Mouse (Mus musculus): Measurements from ENCODE around the gene Pfdn4. TPM values are rescaled to one million over a fixed set of nuclear protein-coding genes. Genes with fewer than 3 reads are reported as not detected.

Gene Pfdn4
- total and polyA plus RNA-seq, 3 experiments = 60.5 to 70.9 TPM; not detected in 1

DNA sequence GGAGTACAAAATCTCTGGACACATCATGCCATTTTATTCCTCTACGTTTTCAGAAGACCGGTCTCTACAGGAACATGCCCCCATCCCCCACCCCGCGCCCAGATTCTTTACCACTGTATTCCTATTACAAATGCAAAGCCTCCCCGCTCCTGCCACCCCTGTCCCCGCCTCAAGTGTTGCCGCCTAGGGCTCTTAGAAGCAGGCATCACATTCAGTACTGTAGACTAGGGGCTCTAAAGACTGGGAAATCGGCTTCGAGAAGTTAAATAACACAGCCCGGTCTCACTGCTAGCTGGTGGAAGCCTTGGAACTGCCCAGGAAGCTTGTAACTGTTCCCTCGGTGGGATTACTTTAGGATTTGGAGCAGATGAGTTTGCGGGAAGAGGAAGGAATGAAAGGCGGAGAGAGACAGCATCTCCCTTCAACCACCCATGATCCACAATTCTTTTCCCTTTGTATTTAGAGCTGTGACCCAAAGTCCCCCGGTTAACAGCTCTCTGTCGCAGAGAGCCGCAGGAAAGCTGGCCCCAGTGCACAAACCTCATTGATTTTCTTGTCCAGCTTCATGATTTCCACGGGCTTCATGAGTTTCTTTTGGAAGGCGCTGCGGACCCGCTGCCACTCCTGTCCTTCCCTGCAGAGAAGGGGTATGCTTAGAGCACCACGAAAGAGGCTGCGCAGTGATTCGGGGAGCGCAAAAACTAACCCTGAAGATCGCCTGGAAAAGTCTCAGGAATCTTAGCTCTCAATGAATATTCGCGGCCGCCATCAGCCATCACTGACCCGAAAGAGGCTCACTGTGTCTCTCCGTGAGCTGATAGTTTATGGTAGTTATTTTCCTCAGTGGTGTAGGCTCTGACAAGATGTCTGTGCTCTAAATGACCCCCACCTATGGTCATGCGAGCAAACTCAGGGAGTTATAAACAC lies 1.2 kb upstream of the Pfdn4 start:
- Histone ChIP-seq H3K9ac (ENCODE audit: control insufficient read depth, low read depth, low read length, poor library complexity, severe bottlenecking) (no peak overlapping the region), H3K27me3 (ENCODE audit: control insufficient read depth in 1 of 2, insufficient read depth in 2 of 2, low read length in 2 of 2) (no peaks in the 10 kb centered on the region), H3K9me3 (replicated peaks; ENCODE audit: insufficient read depth, low read length) (no peaks in the 10 kb centered on the region), H3K36me3 (ENCODE audit: control insufficient read depth in 1 of 2, insufficient read depth in 2 of 2, low read length in 2 of 2) (no peaks in the 10 kb centered on the region), H3K4me3 (ENCODE audit: control insufficient read depth in 1 of 2, insufficient read depth in 1 of 2, low read depth in 2 of 2, low read length in 2 of 2) (no peak overlapping the region), H3K79me2 (ENCODE audit: control insufficient read depth, insufficient read depth, low read length, poor library complexity) (no peaks in the 10 kb centered on the region), H3K4me1 (ENCODE audit: control insufficient read depth in 1 of 2, insufficient read depth in 2 of 2, low read length in 2 of 2) (no peaks in the 10 kb centered on the region), H3K27ac (ENCODE audit: control insufficient read depth, low read depth, low read length) (no peak overlapping the region)
- TF ChIP-seq TCF12 (IDR thresholded peaks at IDR 0.05; ENCODE audit: low read depth, low read length) (no peak), CTCF (IDR thresholded peaks at IDR 0.05 in 2 of 3, conservative IDR thresholded peaks at IDR 0.05 in 1 of 3; ENCODE audit: control insufficient read depth in 1 of 3, insufficient read depth in 1 of 3, low read depth in 2 of 3, low read length in 3 of 3, poor library complexity in 1 of 3, severe bottlenecking in 1 of 3) (no peak), RCOR1 (IDR thresholded peaks at IDR 0.05; ENCODE audit: low read depth, low read length) (no peak), ETS1 (IDR thresholded peaks at IDR 0.05; ENCODE audit: low read depth, low read length) (no peak), ZNF384 (IDR thresholded peaks at IDR 0.05; ENCODE audit: low read depth, low read length) (no peak), TBP (IDR thresholded peaks at IDR 0.05; ENCODE audit: low read depth, low read length) (no peak), CHD1 (IDR thresholded peaks at IDR 0.05; ENCODE audit: low read depth, low read length) (no peak), MYB (IDR thresholded peaks at IDR 0.05; ENCODE audit: low read depth, low read length) (no peak), USF2 (IDR thresholded peaks at IDR 0.05; ENCODE audit: borderline replicate concordance in 1 of 2, insufficient read depth in 1 of 2, low read depth in 1 of 2, low read length in 2 of 2) (no peak), MEF2A (IDR thresholded peaks at IDR 0.05; ENCODE audit: extremely low read depth, insufficient replicate concordance, low read depth, low read length, poor library complexity, severe bottlenecking) (no peak), POLR2AphosphoS5 (IDR thresholded peaks at IDR 0.05; ENCODE audit: borderline replicate concordance, low read depth, low read length) (no peak), GABPA (IDR thresholded peaks at IDR 0.05; ENCODE audit: low read depth, low read length) (no peak), UBTF (IDR thresholded peaks at IDR 0.05; ENCODE audit: borderline replicate concordance, insufficient read depth, low read depth, low read length) (no peak), RAD21 (IDR thresholded peaks at IDR 0.05; ENCODE audit: low read depth, low read length) (no peak), KAT2A (conservative IDR thresholded peaks at IDR 0.05; ENCODE audit: low read depth, low read length) (no peak), POLR2AphosphoS2 (IDR thresholded peaks at IDR 0.05; ENCODE audit: low read length) (no peak), SIN3A (IDR thresholded peaks at IDR 0.05; ENCODE audit: low read length) (no peak)
- no peak for DNase-seq (ENCODE audit: low read depth, low spot score)

DNA sequence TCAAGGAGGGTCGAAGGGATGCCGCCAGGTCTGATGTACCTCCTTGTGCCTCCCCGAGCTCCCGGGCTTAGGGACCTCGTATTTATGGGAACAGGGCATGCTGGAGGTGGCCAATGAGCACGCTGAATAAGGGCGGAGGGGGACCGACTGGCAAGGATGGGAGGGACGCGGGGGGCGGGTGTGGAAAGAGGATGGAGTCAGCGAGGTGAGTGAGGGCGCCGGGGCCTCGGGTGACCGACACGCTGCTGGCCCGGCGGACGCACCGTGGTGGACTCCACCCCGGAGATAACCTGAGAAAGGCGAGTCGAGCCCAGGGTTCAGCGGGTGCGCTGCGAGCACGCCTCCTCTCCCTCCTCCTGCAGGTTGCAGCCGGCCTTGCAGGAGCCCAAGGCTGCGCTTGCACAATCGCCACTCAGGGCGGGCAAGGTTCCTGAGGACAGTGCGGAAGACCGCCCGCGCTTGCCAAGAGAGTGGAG lies 901 bp downstream of the Pfdn4 start, which contains the start of gene Cyp24a1:
Gene Cyp24a1 (minus strand): TSS at position 55 of the 476 bp plus-strand sequence.
- no peaks in the 10 kb centered on the region for H3K36me3 ChIP-seq (ENCODE audit: control insufficient read depth in 1 of 2, insufficient read depth in 2 of 2, low read length in 2 of 2)
- no peaks in the 10 kb centered on the region for H3K4me1 ChIP-seq (ENCODE audit: control insufficient read depth in 1 of 2, insufficient read depth in 2 of 2, low read length in 2 of 2)
- TF ChIP-seq MYB (IDR thresholded peaks at IDR 0.05; ENCODE audit: low read depth, low read length) (no peak), ZNF384 (IDR thresholded peaks at IDR 0.05; ENCODE audit: low read depth, low read length) (no peak), MAZ (IDR thresholded peaks at IDR 0.05; ENCODE audit: low read depth, low read length) (no peak), ETS1 (IDR thresholded peaks at IDR 0.05; ENCODE audit: low read depth, low read length) (no peak), NRF1 (IDR thresholded peaks at IDR 0.05; ENCODE audit: insufficient read depth, low read depth, low read length, poor library complexity, severe bottlenecking) (no peak), SMC3 (IDR thresholded peaks at IDR 0.05; ENCODE audit: low read depth, low read length) (no peak), USF2 (IDR thresholded peaks at IDR 0.05; ENCODE audit: borderline replicate concordance in 1 of 2, insufficient read depth in 1 of 2, low read depth in 1 of 2, low read length in 2 of 2) (no peak), POLR2AphosphoS2 (IDR thresholded peaks at IDR 0.05; ENCODE audit: low read length) (no peak), TCF12 (IDR thresholded peaks at IDR 0.05; ENCODE audit: low read depth, low read length) (no peak), ZC3H11A (IDR thresholded peaks at IDR 0.05; ENCODE audit: low read depth, low read length) (no peak), JUND (IDR thresholded peaks at IDR 0.05; ENCODE audit: low read depth, low read length) (no peak), NELFE (IDR thresholded peaks at IDR 0.05; ENCODE audit: low read depth, low read length) (no peak), SIN3A (IDR thresholded peaks at IDR 0.05; ENCODE audit: low read length) (no peak), POLR2AphosphoS5 (IDR thresholded peaks at IDR 0.05; ENCODE audit: borderline replicate concordance, low read depth, low read length) (no peak), UBTF (IDR thresholded peaks at IDR 0.05; ENCODE audit: borderline replicate concordance, insufficient read depth, low read depth, low read length) (no peak), CTCF (IDR thresholded peaks at IDR 0.05 in 2 of 3, conservative IDR thresholded peaks at IDR 0.05 in 1 of 3; ENCODE audit: control insufficient read depth in 1 of 3, insufficient read depth in 1 of 3, low read depth in 2 of 3, low read length in 3 of 3, poor library complexity in 1 of 3, severe bottlenecking in 1 of 3) (no peak), TBP (IDR thresholded peaks at IDR 0.05; ENCODE audit: low read depth, low read length) (no peak), RCOR1 (IDR thresholded peaks at IDR 0.05; ENCODE audit: low read depth, low read length) (no peak)
- no peaks in the 10 kb centered on the region for H3K79me2 ChIP-seq (ENCODE audit: control insufficient read depth, insufficient read depth, low read length, poor library complexity)
- no peak within 1 kb of the TSS for H3K9ac ChIP-seq (ENCODE audit: control insufficient read depth, low read depth, low read length, poor library complexity, severe bottlenecking)
- H3K27ac ChIP-seq (ENCODE audit: control insufficient read depth, low read depth, low read length) = no peak within 1 kb of the TSS
- no peaks in the 10 kb centered on the region for H3K9me3 ChIP-seq (replicated peaks; ENCODE audit: insufficient read depth, low read length)
- H3K4me3 ChIP-seq (ENCODE audit: control insufficient read depth in 1 of 2, insufficient read depth in 1 of 2, low read depth in 2 of 2, low read length in 2 of 2) = no peak within 1 kb of the TSS
- no peaks in the 10 kb centered on the region for H3K27me3 ChIP-seq (ENCODE audit: control insufficient read depth in 1 of 2, insufficient read depth in 2 of 2, low read length in 2 of 2)
- no peak for DNase-seq (ENCODE audit: low read depth, low spot score)

Measured in MEL (cell line).